ENCODE assay signal across 9 mouse cellular contexts in genomic region chr4:114635889-114636288, GRCm38 (mm10).
A peak's percentile ranks its signal among the peaks of the same experiment; 100 is the strongest.
DNase-seq lines count a peak whose midpoint lies in the region; ATAC-seq and TF ChIP-seq lines count a peak whose summit lies in the region.
"Had no signal": no experiment of that assay in that cellular context is flagged by ENCODE, and none has a peak within 500 bp of the region (broad histone marks: within the 10 kb centered on the region; RNA-seq: fewer than 3 reads in every experiment).

No protein-coding gene starts in this region.

- no peak overlapping the region for H3K4me3 ChIP-seq in gastrocnemius, adult 2 months
- no peak overlapping the region for H3K4me3 ChIP-seq in neural tube, embryonic 12.5 days
- H3K4me3 ChIP-seq: neural tube, embryonic 13.5 days had no signal

- H3K27ac ChIP-seq in gastrocnemius, adult 2 months = no peak overlapping the region
- H3K27ac ChIP-seq in neural tube, embryonic 12.5 days = no peak overlapping the region
- H3K27ac ChIP-seq: neural tube, embryonic 13.5 days had no signal

- no peaks in the 10 kb centered on the region for H3K4me1 ChIP-seq in neural tube, embryonic 12.5 days
- H3K4me1 ChIP-seq: neural tube, embryonic 13.5 days had no signal

- no peak overlapping the region for H3K4me2 ChIP-seq in neural tube, embryonic 12.5 days (replicated peaks)
- H3K4me2 ChIP-seq: neural tube, embryonic 13.5 days had no signal

- ATAC-seq in neural tube, embryonic 12.5 days (ENCODE audit: low FRiP score, low read depth) = peak; percentile 53; the same call in 1 of the 2 replicates

- intact Hi-C loops in gastrocnemius, adult 2 months (cut with DNase I) = loop anchor here (2.0 to 5.0 kb wide), 2 partner anchors 229 to 289 kb away; partner anchors contain the start of gene Trabd2b
- intact Hi-C loops in left cerebral cortex, postnatal 36 days (cut with DNase I) = loop anchor here (2.0 to 10.0 kb wide), 3 partner anchors 231 to 334 kb away; partner anchors contain the start of gene Trabd2b

- H3K36me3 ChIP-seq in neural tube, embryonic 12.5 days = no peaks in the 10 kb centered on the region
- H3K36me3 ChIP-seq: neural tube, embryonic 13.5 days had no signal

- peak; percentile 75 for TF ChIP-seq CTCF in gastrocnemius, adult 2 months (IDR thresholded peaks at IDR 0.05)

- peak; percentile 29 for DNase-seq in ovary, postnatal 10 days (ENCODE audit: low spot score)
- DNase-seq in ovary, adult 18-20 months (ENCODE audit: low spot score) = no peak
- peak; percentile 82 to 87 for DNase-seq in cerebellum, postnatal 10 days
- peak; percentile 71 for DNase-seq in gastrocnemius, adult 2 months
- DNase-seq in kidney, adult 8-10 months = peak; percentile 59 to 83
- DNase-seq in left cerebral cortex, postnatal 36 days (ENCODE audit: low spot score in 2 of 2) = peak; percentile 65 to 80
- DNase-seq in T-cell, adult 2 months (ENCODE audit: low spot score) = no peak

- H3K9ac ChIP-seq in neural tube, embryonic 12.5 days = no peak overlapping the region
- H3K9ac ChIP-seq: neural tube, embryonic 13.5 days had no signal

- H3K27me3 ChIP-seq in neural tube, embryonic 12.5 days (replicated peaks) = no peaks in the 10 kb centered on the region
- H3K27me3 ChIP-seq: neural tube, embryonic 13.5 days had no signal

- no peaks in the 10 kb centered on the region for H3K9me3 ChIP-seq in neural tube, embryonic 12.5 days
- H3K9me3 ChIP-seq: neural tube, embryonic 13.5 days had no signal

- WGBS in neural tube, embryonic 12.5 days = 22% methylated on average over 5 of the region's 5 CpGs

Comparison
In these comparisons a context has a peak if more than half of its experiments do, and no peak if none do; other contexts are left out.
1. DNase-seq: peak in ovary, postnatal 10 days (single experiment), cerebellum, postnatal 10 days (2 of 2), gastrocnemius, adult 2 months (single experiment), kidney, adult 8-10 months (2 of 2) and left cerebral cortex, postnatal 36 days (2 of 2); none in ovary, adult 18-20 months (single experiment) and T-cell, adult 2 months (single experiment).